Mouse (Mus musculus): ENCODE data around the gene Tut7.

- TF ChIP-seq POLR2A (IDR thresholded peaks at IDR 0.05; ENCODE audit: low read depth, low read length) (no peak), CTCF (IDR thresholded peaks at IDR 0.05; ENCODE audit: borderline replicate concordance, insufficient read depth, low read length) (no peak)
Measured at GRCm38 (mm10) chr13:59870004-59870403, 47.1 kb upstream of the Tut7 start.

All from embryonic fibroblast, embryonic 13.5 days (primary cell).